Mouse (Mus musculus): ENCODE data around the gene Stk40. TPM values are rescaled to one million over a fixed set of nuclear protein-coding genes. Genes with fewer than 3 reads are reported as not detected.

The Stk40 gene
- polyA plus RNA-seq, 1 experiment from 2014 or later, result 29.6 TPM

- peak; percentile 85 for ATAC-seq (ENCODE audit: insufficient read depth, low FRiP score)
- Histone ChIP-seq H3K27me3 (ENCODE audit: control insufficient read depth, insufficient read depth, low read length) (no peaks in the 10 kb centered on the region), H3K27ac (ENCODE audit: low read length) (peak within 1 kb of the TSS; percentile 96), H3K4me3 (replicated peaks; ENCODE audit: low read length) (peak within 1 kb of the TSS; percentile 62), H3K9me3 (replicated peaks; ENCODE audit: control insufficient read depth, low read length) (no peaks in the 10 kb centered on the region), H3K9ac (ENCODE audit: low read length) (peak within 1 kb of the TSS; percentile 87), H3K4me1 (ENCODE audit: control insufficient read depth, insufficient read depth, low read length) (peaks cover 29% of the 10 kb centered on the region), H3K4me2 (ENCODE audit: low read depth, low read length) (peak within 1 kb of the TSS; percentile 81), H3K36me3 (ENCODE audit: control insufficient read depth, insufficient read depth, low read length) (no peaks in the 10 kb centered on the region)
- 4% methylated on average over 24 of the region's 24 CpGs for WGBS
Observed at GRCm38 (mm10) chr4:126147533-126148160, 43.9 kb downstream of the Stk40 start, which contains the start of gene Eva1b. Gene Eva1b (plus strand): TSS chr4:126147744.

DNA sequence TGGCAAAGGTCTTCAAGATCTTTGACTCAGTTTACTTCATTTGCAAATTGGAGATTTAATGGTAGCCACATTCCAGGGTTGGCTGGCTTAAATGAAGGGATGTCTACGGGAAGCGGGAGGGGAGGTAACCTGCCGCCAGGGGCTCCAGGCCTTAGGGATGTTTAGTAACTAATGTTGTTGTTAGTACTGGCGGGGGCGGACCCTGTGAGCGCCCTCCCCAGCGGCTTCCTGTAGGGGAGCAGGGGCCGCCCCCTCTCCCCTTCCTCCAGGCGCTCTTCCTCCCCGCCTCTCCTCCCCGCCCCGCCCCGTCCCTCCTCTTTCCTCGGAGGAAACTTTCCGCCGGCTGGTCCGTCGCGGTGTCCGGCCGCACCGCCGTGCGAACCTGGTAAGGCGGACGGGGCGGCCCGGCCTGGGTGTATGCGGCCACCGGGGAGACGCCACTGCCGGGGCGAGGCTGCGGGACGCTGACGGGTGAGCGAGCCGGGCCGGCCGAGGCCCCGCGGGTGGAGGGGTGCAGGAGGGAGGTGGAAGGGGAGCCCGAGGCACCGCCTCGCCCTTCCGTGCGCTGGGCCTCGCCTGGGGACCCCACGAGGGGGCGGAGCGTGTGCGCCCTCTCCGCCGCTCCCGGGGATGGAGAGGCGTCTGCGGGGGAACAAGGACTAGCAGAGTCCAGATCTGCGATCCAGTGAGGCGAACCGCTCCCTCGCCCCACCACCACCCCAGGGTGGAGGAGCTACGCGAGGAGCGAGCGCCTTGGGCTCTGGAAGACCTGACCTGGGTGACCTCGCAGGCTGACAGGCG lies 44.6 kb downstream of the Stk40 start:
- peaks cover 29% of the 10 kb centered on the region for H3K4me1 ChIP-seq (ENCODE audit: control insufficient read depth, insufficient read depth, low read length)
- no peaks in the 10 kb centered on the region for H3K27me3 ChIP-seq (ENCODE audit: control insufficient read depth, insufficient read depth, low read length)
- peak overlapping the region; percentile 87 for H3K9ac ChIP-seq (ENCODE audit: low read length)
- H3K36me3 ChIP-seq (ENCODE audit: control insufficient read depth, insufficient read depth, low read length), result no peaks in the 10 kb centered on the region
- H3K4me3 ChIP-seq (replicated peaks; ENCODE audit: low read length), result peak overlapping the region; percentile 62
- H3K9me3 ChIP-seq (replicated peaks; ENCODE audit: control insufficient read depth, low read length), result no peaks in the 10 kb centered on the region
- peak overlapping the region; percentile 81 for H3K4me2 ChIP-seq (ENCODE audit: low read depth, low read length)
- ATAC-seq (ENCODE audit: insufficient read depth, low FRiP score), result peak; percentile 83
- H3K27ac ChIP-seq (ENCODE audit: low read length), result peak overlapping the region; percentile 96
- under 1% methylated on average over 63 of the region's 67 CpGs for WGBS

- peaks cover 29% of the 10 kb centered on the region for H3K4me1 ChIP-seq (ENCODE audit: control insufficient read depth, insufficient read depth, low read length)
- H3K36me3 ChIP-seq (ENCODE audit: control insufficient read depth, insufficient read depth, low read length), result no peaks in the 10 kb centered on the region
- peak overlapping the region; percentile 62 for H3K4me3 ChIP-seq (replicated peaks; ENCODE audit: low read length)
- no peaks in the 10 kb centered on the region for H3K27me3 ChIP-seq (ENCODE audit: control insufficient read depth, insufficient read depth, low read length)
- H3K4me2 ChIP-seq (ENCODE audit: low read depth, low read length), result peak overlapping the region; percentile 81
- WGBS, result 26% methylated on average over 42 of the region's 42 CpGs
- H3K9me3 ChIP-seq (replicated peaks; ENCODE audit: control insufficient read depth, low read length), result no peaks in the 10 kb centered on the region
- no peak for ATAC-seq (ENCODE audit: insufficient read depth, low FRiP score)
- peak overlapping the region; percentile 87 for H3K9ac ChIP-seq (ENCODE audit: low read length)
- H3K27ac ChIP-seq (ENCODE audit: low read length), result peak overlapping the region; percentile 96
Observed at GRCm38 (mm10) chr4:126149041-126149676, 45.4 kb downstream of the Stk40 start.

- peak overlapping the region; percentile 81 for H3K4me2 ChIP-seq (ENCODE audit: low read depth, low read length)
- peak overlapping the region; percentile 96 for H3K27ac ChIP-seq (ENCODE audit: low read length)
- peak overlapping the region; percentile 62 for H3K4me3 ChIP-seq (replicated peaks; ENCODE audit: low read length)
- 35% methylated on average over 10 of the region's 10 CpGs for WGBS
- H3K27me3 ChIP-seq (ENCODE audit: control insufficient read depth, insufficient read depth, low read length), result no peaks in the 10 kb centered on the region
- peak overlapping the region; percentile 87 for H3K9ac ChIP-seq (ENCODE audit: low read length)
- no peaks in the 10 kb centered on the region for H3K9me3 ChIP-seq (replicated peaks; ENCODE audit: control insufficient read depth, low read length)
- ATAC-seq (ENCODE audit: insufficient read depth, low FRiP score), result no peak
- peaks cover 29% of the 10 kb centered on the region for H3K4me1 ChIP-seq (ENCODE audit: control insufficient read depth, insufficient read depth, low read length)
- H3K36me3 ChIP-seq (ENCODE audit: control insufficient read depth, insufficient read depth, low read length), result no peaks in the 10 kb centered on the region
Observed at GRCm38 (mm10) chr4:126149798-126150197, 46.0 kb downstream of the Stk40 start.

DNA sequence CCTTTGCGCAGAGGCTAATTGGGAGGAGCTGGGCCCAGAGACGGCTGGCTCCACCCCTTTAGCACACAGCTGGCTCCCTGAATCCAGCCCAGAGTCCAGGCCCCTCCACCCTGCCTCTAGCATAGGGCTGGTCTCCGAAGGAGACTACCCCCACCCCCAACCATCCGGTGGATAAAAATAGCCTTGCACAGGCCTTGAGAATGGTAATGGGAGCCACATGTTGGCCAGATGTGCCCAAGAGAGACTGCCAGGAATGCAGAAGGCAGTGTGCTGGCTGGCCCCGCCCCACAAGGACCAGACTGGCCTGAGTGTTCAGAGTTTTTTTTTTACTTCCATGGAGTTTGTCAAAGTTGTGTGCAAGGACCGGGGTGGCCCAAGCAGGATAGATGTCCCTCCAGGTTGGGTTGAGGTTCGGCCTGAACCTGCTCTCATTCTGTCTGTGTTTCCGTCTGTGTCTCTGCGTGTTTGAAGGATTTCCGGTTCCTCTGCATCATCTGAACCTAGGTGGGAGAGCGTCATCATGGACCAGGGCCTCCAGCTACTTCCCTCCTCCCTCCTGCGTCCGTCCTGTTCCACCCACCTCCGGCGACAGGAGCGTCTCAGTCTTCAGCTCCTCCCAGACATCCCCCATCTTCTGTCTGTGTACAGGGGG lies 46.7 kb downstream of the Stk40 start:
- Histone ChIP-seq H3K36me3 (ENCODE audit: control insufficient read depth, insufficient read depth, low read length) (no peaks in the 10 kb centered on the region), H3K9me3 (replicated peaks; ENCODE audit: control insufficient read depth, low read length) (no peaks in the 10 kb centered on the region), H3K4me1 (ENCODE audit: control insufficient read depth, insufficient read depth, low read length) (peaks cover 34% of the 10 kb centered on the region), H3K4me2 (ENCODE audit: low read depth, low read length) (peak overlapping the region; percentile 81), H3K27me3 (ENCODE audit: control insufficient read depth, insufficient read depth, low read length) (no peaks in the 10 kb centered on the region), H3K27ac (ENCODE audit: low read length) (peak overlapping the region; percentile 96), H3K9ac (ENCODE audit: low read length) (peak overlapping the region; percentile 43; the same call in 1 of the 2 replicates), H3K4me3 (replicated peaks; ENCODE audit: low read length) (peak overlapping the region; percentile 62)
- ATAC-seq (ENCODE audit: insufficient read depth, low FRiP score), result peak; percentile 77
- 31% methylated on average over 16 of the region's 16 CpGs for WGBS

- Histone ChIP-seq H3K4me1 (ENCODE audit: control insufficient read depth, insufficient read depth, low read length) (peaks cover 39% of the 10 kb centered on the region), H3K9ac (ENCODE audit: low read length) (peak overlapping the region; percentile 43; the same call in 1 of the 2 replicates), H3K27me3 (ENCODE audit: control insufficient read depth, insufficient read depth, low read length) (no peaks in the 10 kb centered on the region), H3K4me2 (ENCODE audit: low read depth, low read length) (peak overlapping the region; percentile 81), H3K27ac (ENCODE audit: low read length) (peak overlapping the region; percentile 96), H3K9me3 (replicated peaks; ENCODE audit: control insufficient read depth, low read length) (no peaks in the 10 kb centered on the region), H3K36me3 (ENCODE audit: control insufficient read depth, insufficient read depth, low read length) (no peaks in the 10 kb centered on the region), H3K4me3 (replicated peaks; ENCODE audit: low read length) (peak overlapping the region; percentile 62)
- WGBS, result 55% methylated on average over 6 of the region's 6 CpGs
- no peak for ATAC-seq (ENCODE audit: insufficient read depth, low FRiP score)
Observed at GRCm38 (mm10) chr4:126150949-126151320, 47.2 kb downstream of the Stk40 start.

- 85% methylated on average over 16 of the region's 16 CpGs for WGBS
Observed at GRCm38 (mm10) chr4:126151701-126152440, 48.1 kb downstream of the Stk40 start.

DNA sequence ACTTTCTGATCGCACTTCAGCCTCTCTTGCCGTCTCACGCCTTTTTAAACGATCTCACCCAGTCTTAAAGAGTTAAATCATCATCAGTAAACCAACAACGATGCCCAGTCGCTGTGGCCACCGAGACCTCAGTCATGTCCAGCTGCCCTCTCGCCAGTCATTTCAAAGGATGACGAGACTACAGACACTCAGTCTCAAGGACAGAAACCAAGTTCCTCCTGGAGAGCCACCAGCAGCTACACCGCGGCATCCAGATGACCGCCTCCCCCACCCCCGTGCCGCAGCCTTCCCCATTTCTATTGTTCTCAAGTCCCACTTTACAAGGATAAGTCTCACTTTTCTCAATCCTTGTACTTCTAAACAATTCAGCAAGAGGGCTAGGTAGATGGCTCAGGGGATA lies 49.1 kb downstream of the Stk40 start:
- no peaks in the 10 kb centered on the region for H3K9me3 ChIP-seq (replicated peaks; ENCODE audit: control insufficient read depth, low read length)
- H3K9ac ChIP-seq (ENCODE audit: low read length), result no peak overlapping the region
- H3K36me3 ChIP-seq (ENCODE audit: control insufficient read depth, insufficient read depth, low read length), result 0 out of 2 replicates have a peak, but pooled peaks cover 3% of the 10 kb centered on the region
- no peak overlapping the region for H3K4me2 ChIP-seq (ENCODE audit: low read depth, low read length)
- no peak overlapping the region for H3K4me3 ChIP-seq (replicated peaks; ENCODE audit: low read length)
- ATAC-seq (ENCODE audit: insufficient read depth, low FRiP score), result no peak
- no peaks in the 10 kb centered on the region for H3K27me3 ChIP-seq (ENCODE audit: control insufficient read depth, insufficient read depth, low read length)
- H3K27ac ChIP-seq (ENCODE audit: low read length), result no peak overlapping the region
- WGBS, result 62% methylated on average over 14 of the region's 14 CpGs
- peaks cover 35% of the 10 kb centered on the region for H3K4me1 ChIP-seq (ENCODE audit: control insufficient read depth, insufficient read depth, low read length)

More at GRCm38 (mm10) chr4:126151701-126152440, 48.1 kb downstream of the Stk40 start:
- Histone ChIP-seq H3K36me3 (ENCODE audit: control insufficient read depth, insufficient read depth, low read length) (0 out of 2 replicates have a peak, but pooled peaks cover 3% of the 10 kb centered on the region), H3K27me3 (ENCODE audit: control insufficient read depth, insufficient read depth, low read length) (no peaks in the 10 kb centered on the region), H3K9ac (ENCODE audit: low read length) (no peak overlapping the region), H3K4me3 (replicated peaks; ENCODE audit: low read length) (no peak overlapping the region), H3K27ac (ENCODE audit: low read length) (no peak overlapping the region), H3K4me2 (ENCODE audit: low read depth, low read length) (no peak overlapping the region), H3K9me3 (replicated peaks; ENCODE audit: control insufficient read depth, low read length) (no peaks in the 10 kb centered on the region), H3K4me1 (ENCODE audit: control insufficient read depth, insufficient read depth, low read length) (peaks cover 39% of the 10 kb centered on the region)
- ATAC-seq (ENCODE audit: insufficient read depth, low FRiP score), result no peak
